Mouse (Mus musculus): ENCODE measurements around the gene Rab5if. TPM values are rescaled to one million over a fixed set of nuclear protein-coding genes. Genes with fewer than 3 reads are reported as not detected.

Gene Rab5if
- polyA plus RNA-seq, 1 experiment from 2014 or later, result 139 TPM

DNA sequence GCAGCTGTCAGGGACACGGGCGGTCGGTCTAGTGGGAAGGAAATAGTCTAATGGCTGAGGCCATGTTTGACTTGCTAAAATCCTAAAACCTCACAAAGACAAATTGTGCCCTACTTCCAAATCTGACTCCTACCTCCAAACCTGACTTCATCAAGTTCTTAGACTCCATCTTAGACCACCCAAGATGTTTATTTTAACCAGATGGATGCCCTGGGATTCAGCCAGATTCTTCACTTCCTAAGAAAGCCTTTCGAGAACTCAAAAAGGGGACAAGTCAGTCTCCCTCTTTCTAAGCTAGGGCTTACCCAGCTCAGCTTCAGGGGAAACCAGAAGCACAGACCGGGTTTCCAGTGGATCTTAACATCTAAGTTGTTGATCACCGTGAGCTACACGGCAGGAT is 4.3 kb upstream of the Rab5if start:
- ATAC-seq (replicated peaks), result no peak
- no peak overlapping the region for H3K9ac ChIP-seq
- no peaks in the 10 kb centered on the region for H3K9me3 ChIP-seq
- no peak overlapping the region for H3K4me2 ChIP-seq
- whole genome bisulfite sequencing, result 86% methylated on average over 7 of the region's 7 CpGs
- H3K27me3 ChIP-seq (replicated peaks), result no peaks in the 10 kb centered on the region
- no peaks in the 10 kb centered on the region for H3K36me3 ChIP-seq (replicated peaks)
- no peak overlapping the region for H3K4me3 ChIP-seq
- H3K27ac ChIP-seq, result no peak overlapping the region
- H3K4me1 ChIP-seq, result peaks cover 17% of the 10 kb centered on the region

DNA sequence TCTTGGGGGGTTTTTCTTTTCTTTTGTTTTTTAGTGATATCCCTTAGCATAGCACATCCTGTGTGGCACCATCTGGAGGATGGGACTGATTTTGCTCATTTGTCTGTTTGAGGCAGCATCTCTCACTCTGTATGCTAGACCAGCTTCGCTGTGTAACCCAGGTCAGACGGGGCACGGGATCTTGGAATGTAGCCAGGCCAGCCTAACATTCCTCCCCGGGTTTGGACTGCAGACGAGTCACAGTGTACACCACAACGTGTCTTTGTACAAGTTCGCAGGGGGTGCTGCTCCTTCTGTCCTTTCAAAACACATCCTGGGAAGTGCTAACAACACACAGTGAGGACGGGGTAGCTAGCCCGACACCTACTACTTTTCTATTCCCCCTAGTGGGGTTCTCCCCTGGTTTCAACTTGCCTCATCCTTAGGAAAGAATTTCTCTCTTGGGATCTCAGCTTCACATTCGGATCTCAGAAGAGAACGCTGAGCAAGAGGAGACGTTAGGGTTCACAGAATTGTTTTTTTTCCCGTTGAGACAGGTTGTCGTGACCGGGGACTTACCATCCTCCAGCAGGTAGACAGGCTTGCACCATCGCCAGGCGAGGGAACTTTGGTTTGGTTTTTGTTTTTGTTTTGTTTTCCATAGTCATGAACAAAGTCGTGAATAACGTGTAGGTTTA is 749 bp upstream of the Rab5if start:
- peak; percentile 40 for ATAC-seq (replicated peaks)
- WGBS, result 0% methylated on average over 19 of the region's 19 CpGs
- peak overlapping the region; percentile 94 for H3K27ac ChIP-seq
- H3K4me2 ChIP-seq, result peak overlapping the region; percentile 74
- H3K27me3 ChIP-seq (replicated peaks), result no peaks in the 10 kb centered on the region
- H3K36me3 ChIP-seq (replicated peaks), result peaks cover 7% of the 10 kb centered on the region
- H3K9ac ChIP-seq, result peak overlapping the region; percentile 71
- H3K4me3 ChIP-seq, result peak overlapping the region; percentile 83
- peaks cover 31% of the 10 kb centered on the region for H3K4me1 ChIP-seq
- H3K9me3 ChIP-seq, result no peaks in the 10 kb centered on the region

DNA sequence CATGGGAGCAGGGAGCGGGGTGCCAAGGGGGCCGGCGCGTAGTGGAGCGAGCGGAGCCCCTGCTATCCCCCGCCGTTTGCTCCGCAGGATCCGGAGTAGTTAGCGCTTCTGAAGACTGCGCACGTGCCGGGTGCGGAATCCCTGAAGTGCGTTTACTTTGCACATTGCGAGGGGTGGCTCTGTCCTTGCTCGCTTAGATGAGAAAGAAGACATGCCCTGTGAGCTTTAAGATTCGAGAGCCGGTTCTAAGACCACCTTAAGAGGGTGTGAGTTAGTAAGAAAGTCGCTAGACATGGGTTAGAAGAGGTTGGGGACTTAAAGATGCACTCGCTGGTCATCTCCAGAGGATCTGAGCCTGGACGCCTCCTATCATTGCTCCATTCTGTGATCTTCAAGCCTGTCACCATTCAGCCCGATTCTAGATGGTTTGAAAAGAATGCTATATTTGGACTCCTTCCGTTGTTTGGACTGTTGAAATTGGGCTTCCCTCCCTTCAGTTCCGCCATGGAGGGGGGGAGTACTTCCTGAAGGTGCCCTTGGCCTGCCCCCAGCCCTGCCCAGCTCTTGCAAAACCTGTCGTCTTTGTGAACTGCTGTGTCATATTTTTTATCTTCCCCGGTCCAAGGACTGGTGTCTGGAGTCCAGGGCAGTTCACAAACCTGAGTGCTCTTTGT is 696 bp downstream of the Rab5if start:
- Histone ChIP-seq H3K36me3 (replicated peaks) (peaks cover 14% of the 10 kb centered on the region), H3K27ac (peak overlapping the region; percentile 94), H3K4me2 (peak overlapping the region; percentile 64), H3K4me1 (peaks cover 31% of the 10 kb centered on the region), H3K9ac (peak overlapping the region; percentile 94), H3K9me3 (no peaks in the 10 kb centered on the region), H3K4me3 (peak overlapping the region; percentile 83), H3K27me3 (replicated peaks) (no peaks in the 10 kb centered on the region)
- ATAC-seq (replicated peaks), result no peak; the same call in 1 of the 2 replicates
- WGBS, result 5% methylated on average over 28 of the region's 28 CpGs

DNA sequence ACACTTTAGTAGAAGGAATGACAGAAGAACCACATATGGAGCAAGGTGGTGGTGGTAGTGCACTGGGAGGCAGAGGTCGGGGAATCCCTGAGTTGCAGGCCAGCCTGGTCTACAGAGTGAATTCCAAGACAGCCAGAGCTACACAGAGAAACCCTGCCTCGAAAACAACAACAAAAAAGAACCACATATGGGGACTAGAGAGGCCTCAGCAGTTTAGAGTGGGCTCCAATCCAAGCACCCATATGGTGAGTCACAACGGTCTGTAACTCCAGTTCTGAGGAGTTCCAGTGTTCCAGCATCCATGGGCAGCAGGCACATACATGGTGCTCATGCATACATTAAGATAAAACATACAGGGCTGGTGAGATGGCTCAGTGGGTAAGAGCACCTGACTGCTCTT is 1.6 kb downstream of the Rab5if start:
- 83% methylated on average over 3 of the region's 3 CpGs for WGBS
- Histone ChIP-seq H3K4me1 (peaks cover 31% of the 10 kb centered on the region), H3K4me3 (peak overlapping the region; percentile 83; the same call in 1 of the 2 replicates), H3K9ac (no peak overlapping the region), H3K27ac (no peak overlapping the region), H3K27me3 (replicated peaks) (no peaks in the 10 kb centered on the region), H3K9me3 (no peaks in the 10 kb centered on the region), H3K36me3 (replicated peaks) (peaks cover 14% of the 10 kb centered on the region), H3K4me2 (peak overlapping the region; percentile 64; the same call in 1 of the 2 replicates)
- no peak for ATAC-seq (replicated peaks)

DNA sequence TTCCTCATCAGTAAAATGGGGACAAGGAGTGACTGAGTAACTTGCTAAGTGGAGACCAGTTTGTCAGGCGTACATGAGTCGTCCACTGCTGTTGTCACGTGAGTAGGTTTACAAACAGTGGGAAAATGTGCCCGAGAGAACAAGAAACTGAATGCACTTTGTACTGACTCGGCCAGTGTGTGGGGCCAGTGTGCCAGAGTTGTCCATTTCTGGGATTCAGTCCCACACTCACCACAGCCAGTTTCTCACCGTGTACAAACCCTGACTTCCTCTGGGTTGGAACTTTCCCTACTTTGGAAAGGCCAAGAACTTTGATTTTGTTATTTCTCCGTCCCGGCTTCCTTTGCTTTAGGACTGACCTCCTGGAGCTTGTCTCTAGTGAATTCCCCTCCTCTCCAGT is 6.1 kb downstream of the Rab5if start:
- Histone ChIP-seq H3K4me3 (no peak overlapping the region), H3K9me3 (no peaks in the 10 kb centered on the region), H3K4me1 (peaks cover 11% of the 10 kb centered on the region), H3K4me2 (no peak overlapping the region), H3K36me3 (replicated peaks) (peaks cover 23% of the 10 kb centered on the region), H3K27me3 (replicated peaks) (no peaks in the 10 kb centered on the region), H3K27ac (no peak overlapping the region), H3K9ac (no peak overlapping the region)
- no peak for ATAC-seq (replicated peaks)
- WGBS, result 87% methylated on average over 8 of the region's 8 CpGs

DNA sequence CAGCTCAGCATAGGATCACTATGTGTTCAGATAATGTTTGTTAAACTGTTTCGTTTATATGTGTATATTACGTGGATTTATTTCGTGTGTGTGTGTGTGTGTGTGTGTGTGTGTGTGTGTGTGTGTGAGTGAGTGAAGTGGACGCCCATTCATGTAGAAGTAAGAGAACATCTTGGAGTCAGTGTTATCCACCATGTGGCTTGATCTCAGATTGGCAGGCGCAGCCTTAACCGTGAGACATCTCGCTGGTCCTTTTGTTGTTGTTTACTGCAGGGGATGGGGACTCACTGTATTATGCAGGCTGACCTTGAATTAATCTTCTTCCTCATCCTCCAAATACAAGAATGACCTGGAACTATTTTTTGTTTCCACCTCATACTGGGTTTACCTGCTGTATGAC is 6.6 kb downstream of the Rab5if start:
- peaks cover 23% of the 10 kb centered on the region for H3K36me3 ChIP-seq (replicated peaks)
- H3K9ac ChIP-seq, result no peak overlapping the region
- 91% methylated on average over 7 of the region's 7 CpGs for WGBS
- H3K4me2 ChIP-seq, result no peak overlapping the region
- H3K4me3 ChIP-seq, result no peak overlapping the region
- no peaks in the 10 kb centered on the region for H3K9me3 ChIP-seq
- ATAC-seq (replicated peaks), result no peak
- H3K27me3 ChIP-seq (replicated peaks), result no peaks in the 10 kb centered on the region
- H3K27ac ChIP-seq, result no peak overlapping the region
- H3K4me1 ChIP-seq, result peaks cover 5% of the 10 kb centered on the region

DNA sequence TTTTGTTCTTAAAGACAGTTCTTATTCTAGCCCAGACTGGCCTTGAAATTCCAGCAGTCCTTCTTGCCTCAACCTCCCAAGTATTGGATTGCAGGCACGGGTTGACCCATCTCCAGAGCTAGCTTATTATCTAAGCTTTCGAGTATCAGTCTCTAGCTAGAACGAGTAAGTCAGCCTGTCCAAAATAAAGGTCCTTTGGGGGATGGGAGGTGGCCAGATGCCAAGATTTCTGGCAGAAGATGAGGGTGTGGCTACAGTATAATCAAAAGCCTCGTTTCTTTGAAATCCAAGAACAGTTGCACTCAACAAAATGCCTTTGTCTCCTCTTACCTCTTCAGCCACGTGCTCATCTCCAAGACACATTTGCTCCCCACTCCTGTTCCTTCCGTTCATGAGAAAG is 7.6 kb downstream of the Rab5if start:
- Histone ChIP-seq H3K9ac (no peak overlapping the region), H3K36me3 (replicated peaks) (peaks cover 22% of the 10 kb centered on the region), H3K27ac (no peak overlapping the region), H3K4me2 (no peak overlapping the region), H3K4me3 (no peak overlapping the region), H3K9me3 (no peaks in the 10 kb centered on the region), H3K4me1 (no peaks in the 10 kb centered on the region; the same call in 1 of the 2 replicates), H3K27me3 (replicated peaks) (no peaks in the 10 kb centered on the region)
- WGBS, result 66% methylated on average over 6 of the region's 6 CpGs
- no peak for ATAC-seq (replicated peaks)

DNA sequence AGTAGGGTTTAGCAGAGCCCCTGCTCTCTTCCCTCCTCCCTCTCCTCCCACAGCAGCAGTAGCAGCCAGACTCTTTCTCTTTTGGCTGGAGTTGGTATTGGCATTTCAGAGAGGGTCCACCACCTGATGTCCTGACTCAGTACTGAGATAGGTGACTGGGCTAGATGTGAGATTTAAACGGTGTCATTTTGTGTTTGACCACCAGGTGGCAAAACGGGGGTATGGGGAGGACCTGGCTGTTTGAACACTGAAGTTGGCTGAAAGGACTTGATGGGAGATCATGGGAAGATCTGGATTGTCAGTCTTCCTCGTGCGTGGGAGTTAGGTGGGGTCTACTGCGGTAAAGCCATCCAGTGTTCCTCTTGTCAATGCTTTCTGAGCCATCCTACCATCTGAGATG is 10.7 kb downstream of the Rab5if start:
- Histone ChIP-seq H3K4me3 (no peak overlapping the region), H3K4me2 (no peak overlapping the region), H3K4me1 (no peaks in the 10 kb centered on the region), H3K9ac (no peak overlapping the region), H3K27ac (no peak overlapping the region), H3K27me3 (replicated peaks) (no peaks in the 10 kb centered on the region), H3K36me3 (replicated peaks) (peaks cover 9% of the 10 kb centered on the region; the same call in 1 of the 2 replicates), H3K9me3 (no peaks in the 10 kb centered on the region)
- WGBS, result 31% methylated on average over 5 of the region's 5 CpGs
- ATAC-seq (replicated peaks), result no peak

DNA sequence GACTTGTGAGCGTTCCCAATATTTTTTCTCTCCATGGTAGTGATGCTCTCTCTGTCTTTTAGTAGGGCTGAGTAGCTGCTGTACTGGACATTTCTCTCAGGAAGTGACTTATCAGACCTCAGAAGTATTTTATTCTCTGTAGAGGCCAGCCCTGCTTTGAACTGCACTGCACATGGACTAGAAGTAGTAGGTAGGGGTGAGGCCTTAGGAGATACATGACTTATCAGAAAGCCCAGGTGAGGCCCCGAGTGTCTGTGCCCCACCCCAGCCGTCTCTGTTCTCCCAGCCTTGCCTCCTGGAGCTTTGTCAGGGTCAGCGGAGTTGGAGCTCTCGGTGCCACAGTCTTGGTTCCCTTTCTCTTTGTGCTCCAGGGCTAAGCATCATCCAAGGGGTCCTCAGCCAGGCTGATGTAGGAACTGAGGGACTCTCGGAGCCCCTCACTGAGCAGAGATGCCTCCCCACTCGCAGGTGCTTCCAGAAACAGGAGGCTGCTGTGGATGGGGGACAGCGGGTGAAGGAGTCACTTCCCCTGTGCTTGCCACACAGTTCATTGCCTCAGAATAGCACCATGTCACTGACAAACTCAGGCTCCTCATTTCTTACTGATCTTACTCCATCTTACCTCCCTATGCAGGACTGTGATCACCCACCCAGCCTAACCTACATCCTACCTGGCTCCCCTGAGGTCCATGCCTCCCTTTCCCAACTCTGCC is 11.3 kb downstream of the Rab5if start:
- H3K9me3 ChIP-seq, result no peaks in the 10 kb centered on the region
- no peak overlapping the region for H3K4me2 ChIP-seq
- H3K4me1 ChIP-seq, result no peaks in the 10 kb centered on the region
- H3K27me3 ChIP-seq (replicated peaks), result no peaks in the 10 kb centered on the region
- peaks cover 9% of the 10 kb centered on the region; the same call in 1 of the 2 replicates for H3K36me3 ChIP-seq (replicated peaks)
- WGBS, result 94% methylated on average over 8 of the region's 8 CpGs
- no peak overlapping the region for H3K27ac ChIP-seq
- no peak overlapping the region for H3K9ac ChIP-seq
- no peak overlapping the region for H3K4me3 ChIP-seq
- ATAC-seq (replicated peaks), result no peak

DNA sequence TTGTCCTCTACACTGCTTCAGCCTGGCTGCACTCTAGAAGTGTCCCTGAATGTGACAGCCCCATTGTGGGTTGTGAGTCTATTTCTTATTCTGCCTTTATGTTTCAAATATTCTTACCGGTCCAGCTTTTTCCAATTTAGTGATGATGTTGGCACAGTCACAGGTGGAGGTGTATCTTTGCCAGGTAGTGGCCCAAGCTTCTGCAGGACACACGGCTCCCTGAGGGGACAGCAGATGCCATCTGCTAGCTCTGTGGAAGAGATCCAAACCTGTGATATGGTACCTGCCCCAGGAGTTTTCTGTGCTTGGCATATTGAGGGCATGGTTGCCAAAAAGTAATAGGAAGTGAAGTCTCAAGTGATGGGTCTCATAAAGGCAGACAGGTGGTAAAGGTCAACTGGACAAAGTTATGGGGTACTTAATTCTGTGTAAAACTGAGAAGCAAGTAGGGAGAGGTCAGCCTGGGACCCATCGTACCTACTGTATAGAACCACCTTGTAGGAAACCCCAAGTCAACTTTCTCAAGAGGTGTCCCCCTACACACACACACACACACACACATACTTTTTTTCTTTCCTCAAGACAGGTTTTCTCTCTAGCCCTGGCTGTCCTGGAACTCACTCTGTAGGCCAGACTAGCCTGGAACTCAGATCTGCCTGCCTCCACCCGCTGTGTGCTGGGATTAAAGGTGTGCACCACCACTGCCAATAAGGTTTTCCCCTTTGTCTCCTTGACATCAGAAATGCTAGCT is 12.0 kb downstream of the Rab5if start:
- H3K27me3 ChIP-seq (replicated peaks), result no peaks in the 10 kb centered on the region
- no peaks in the 10 kb centered on the region for H3K9me3 ChIP-seq
- WGBS, result 97% methylated on average over 4 of the region's 4 CpGs
- H3K9ac ChIP-seq, result no peak overlapping the region
- H3K27ac ChIP-seq, result no peak overlapping the region
- no peak overlapping the region for H3K4me2 ChIP-seq
- H3K4me1 ChIP-seq, result no peaks in the 10 kb centered on the region
- H3K36me3 ChIP-seq (replicated peaks), result peaks cover 9% of the 10 kb centered on the region; the same call in 1 of the 2 replicates
- no peak for ATAC-seq (replicated peaks)
- no peak overlapping the region for H3K4me3 ChIP-seq

DNA sequence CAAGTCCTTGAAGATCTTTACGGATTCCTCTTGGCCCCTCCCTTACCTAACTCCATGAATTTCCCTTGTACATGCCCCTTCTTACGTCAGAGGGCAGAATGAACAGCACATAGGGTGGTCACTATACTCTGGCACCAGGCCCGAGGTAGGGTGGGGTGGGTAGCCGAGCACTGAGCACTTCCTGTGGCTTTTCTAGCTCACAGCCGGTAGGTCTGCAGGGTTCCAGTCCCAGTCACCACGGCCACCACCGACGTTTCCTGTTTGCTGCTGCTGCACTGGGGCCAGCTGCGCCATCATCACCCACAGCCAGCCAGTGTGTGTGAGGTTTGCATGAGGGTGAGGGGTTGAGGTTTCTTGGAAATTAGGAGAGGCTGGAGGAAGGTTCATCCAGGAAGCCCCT is 14.8 kb downstream of the Rab5if start:
- no peak overlapping the region for H3K9ac ChIP-seq
- H3K27me3 ChIP-seq (replicated peaks), result no peaks in the 10 kb centered on the region
- H3K4me2 ChIP-seq, result no peak overlapping the region
- H3K4me3 ChIP-seq, result no peak overlapping the region
- H3K9me3 ChIP-seq, result no peaks in the 10 kb centered on the region
- H3K27ac ChIP-seq, result no peak overlapping the region
- ATAC-seq (replicated peaks), result no peak
- 70% methylated on average over 9 of the region's 9 CpGs for WGBS
- peaks cover 2% of the 10 kb centered on the region; the same call in 1 of the 2 replicates for H3K36me3 ChIP-seq (replicated peaks)
- no peaks in the 10 kb centered on the region for H3K4me1 ChIP-seq

DNA sequence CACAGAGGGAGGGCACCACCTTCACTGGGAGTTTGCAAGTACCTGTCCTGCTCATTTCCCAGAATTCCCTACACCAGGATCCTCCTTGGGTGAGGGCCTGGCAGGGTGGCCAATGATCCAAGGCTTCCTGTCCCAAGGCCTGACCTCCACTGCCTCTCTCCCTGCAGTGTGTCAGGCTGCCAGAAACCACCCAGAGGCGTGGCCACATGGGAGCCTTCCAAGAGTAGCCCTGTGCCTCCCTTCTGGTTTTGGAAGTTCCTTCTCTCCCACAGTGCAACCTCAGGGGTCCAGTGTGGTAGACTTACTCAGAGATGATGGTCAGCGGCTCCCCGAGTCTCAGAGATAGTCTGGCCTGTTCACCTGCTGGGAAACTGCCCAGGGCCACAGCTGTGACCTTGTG is 16.6 kb downstream of the Rab5if start:
- 67% methylated on average over 3 of the region's 3 CpGs for WGBS
- H3K36me3 ChIP-seq (replicated peaks), result no peaks in the 10 kb centered on the region; the same call in 1 of the 2 replicates
- H3K27ac ChIP-seq, result no peak overlapping the region
- no peak overlapping the region for H3K9ac ChIP-seq
- ATAC-seq (replicated peaks), result no peak
- no peaks in the 10 kb centered on the region for H3K4me1 ChIP-seq
- H3K4me2 ChIP-seq, result no peak overlapping the region
- no peak overlapping the region for H3K4me3 ChIP-seq
- H3K27me3 ChIP-seq (replicated peaks), result no peaks in the 10 kb centered on the region
- no peaks in the 10 kb centered on the region for H3K9me3 ChIP-seq
